Mouse (Mus musculus): ENCODE measurements around the gene Pla2g7.
"Not testable (repeated sequence)": the region's sequence is repeated elsewhere in the genome, so short reads cannot be mapped to it uniquely, and the experiment has no call there.

The Pla2g7 gene

DNA sequence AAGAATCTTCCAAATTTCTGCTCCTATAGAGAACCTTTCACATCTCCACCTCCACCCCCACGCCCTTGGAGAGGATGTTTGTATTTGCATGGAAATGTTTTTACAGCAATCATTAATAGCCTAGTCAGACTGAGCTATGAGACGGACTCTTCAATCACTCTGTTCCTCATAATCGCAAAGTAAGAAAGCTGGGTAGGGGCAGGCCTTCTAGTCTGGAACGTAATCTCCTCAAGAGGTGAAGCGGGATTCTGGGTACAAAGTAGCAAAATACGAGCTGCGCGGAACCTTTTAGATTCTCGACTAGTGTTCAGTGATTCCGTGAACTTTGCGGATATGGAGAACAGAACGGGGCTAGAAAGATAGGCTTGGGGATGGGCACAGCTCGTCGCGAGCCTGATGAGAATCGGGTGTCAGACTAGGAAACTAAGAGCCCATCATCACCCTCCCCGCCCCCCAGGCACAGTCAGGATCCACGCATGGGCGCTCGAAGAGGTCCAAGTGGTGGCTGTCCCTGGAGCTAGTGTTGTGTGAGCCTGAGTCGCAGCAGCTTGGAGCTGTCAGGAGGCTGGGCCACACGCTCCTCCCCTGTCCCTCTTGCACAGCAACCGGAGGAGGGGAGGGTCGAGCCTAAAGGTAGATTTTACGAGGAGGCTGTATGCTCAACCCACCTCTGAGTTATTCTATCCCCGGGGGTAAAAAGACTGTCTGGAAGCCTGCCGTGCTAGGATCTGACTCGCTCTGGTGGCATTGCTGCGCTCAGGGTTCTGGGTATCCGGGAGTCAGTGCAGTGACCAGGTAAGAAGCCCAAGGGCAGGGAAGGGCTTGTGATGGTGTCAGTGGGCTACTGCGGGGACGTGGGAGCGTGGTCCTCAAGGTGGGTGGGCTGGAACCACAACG is at the start of gene Pla2g7:
Gene Pla2g7, plus strand, starts transcription at position 107 of the 897 bp plus-strand sequence.
- peak; percentile 45 to 59 for DNase-seq

DNA sequence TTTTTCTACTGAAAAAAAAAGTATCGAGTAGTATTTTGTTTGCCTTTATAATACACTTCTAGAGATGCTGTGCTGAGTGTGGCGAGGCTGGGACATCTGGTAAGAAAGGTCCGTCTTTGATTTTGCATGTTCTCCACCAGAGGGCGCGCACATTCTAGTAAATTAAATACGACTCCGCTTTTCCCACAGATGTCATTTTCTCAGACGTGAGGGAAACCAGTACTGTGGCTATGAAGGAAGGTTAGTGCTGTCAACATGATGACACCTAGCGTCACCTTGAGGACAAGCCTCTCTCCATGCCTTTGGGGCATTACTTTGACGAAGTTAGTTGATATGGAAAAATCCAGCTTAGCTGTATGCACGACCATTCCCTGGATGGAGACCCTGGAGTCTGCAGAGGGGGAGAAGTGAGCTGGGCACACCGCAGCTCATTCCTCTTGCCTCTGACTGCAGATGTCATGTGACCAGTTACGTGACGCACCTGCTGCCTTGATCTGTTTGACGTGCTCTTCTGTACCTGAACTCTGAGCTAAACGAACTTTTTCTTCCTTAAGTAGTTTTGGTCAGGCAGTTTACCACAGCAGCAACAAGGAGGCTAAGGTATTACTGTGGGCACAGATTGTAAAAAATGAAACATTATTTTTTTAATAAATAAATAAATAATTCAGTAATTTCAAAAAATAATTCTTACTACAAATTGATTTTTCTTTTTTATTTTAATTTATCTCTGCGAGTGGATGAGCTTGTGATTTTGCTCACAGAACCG is 49.1 kb upstream of the Pla2g7 start:
- peak; percentile 26 to 72 for DNase-seq

DNA sequence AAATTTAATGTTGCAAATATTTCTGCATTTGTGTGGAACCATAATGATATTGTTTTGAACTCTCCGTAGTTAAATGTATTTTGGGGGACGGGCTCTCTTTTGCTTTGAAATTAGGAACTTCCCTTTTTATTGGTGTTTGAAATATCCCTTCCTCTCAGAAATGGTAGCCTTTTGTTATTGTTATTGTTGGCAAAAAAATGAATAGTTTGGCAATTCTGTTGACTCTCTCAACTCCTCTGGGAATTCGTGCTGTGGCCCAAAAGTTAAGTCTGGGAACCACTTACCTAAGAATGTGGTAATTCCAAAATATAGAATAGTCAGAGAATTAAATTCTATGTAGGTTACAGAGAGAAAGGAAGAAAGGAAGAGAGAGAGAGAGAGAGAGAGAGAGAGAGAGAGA is 47.7 kb upstream of the Pla2g7 start:
- DNase-seq = no peak

DNA sequence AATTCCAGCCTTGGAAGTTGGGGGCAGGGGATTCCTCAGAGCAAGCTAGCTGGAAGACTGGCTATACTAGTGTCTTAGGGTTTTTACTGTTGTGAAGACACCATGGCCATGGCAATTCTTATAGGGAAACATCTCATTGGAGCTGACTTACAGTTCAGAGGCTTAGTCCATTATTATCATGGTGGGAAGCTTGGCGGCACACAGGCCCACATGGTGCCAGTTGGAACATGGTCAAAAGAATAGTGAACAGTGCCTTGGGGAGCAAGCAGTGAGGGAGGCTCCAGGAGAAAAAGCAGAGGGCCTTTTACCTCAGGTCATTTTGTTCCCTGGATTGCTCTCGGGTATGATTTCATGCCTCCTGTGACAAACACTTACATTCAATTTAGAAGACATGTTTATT is 37.4 kb upstream of the Pla2g7 start:
- DNase-seq = no peak

DNA sequence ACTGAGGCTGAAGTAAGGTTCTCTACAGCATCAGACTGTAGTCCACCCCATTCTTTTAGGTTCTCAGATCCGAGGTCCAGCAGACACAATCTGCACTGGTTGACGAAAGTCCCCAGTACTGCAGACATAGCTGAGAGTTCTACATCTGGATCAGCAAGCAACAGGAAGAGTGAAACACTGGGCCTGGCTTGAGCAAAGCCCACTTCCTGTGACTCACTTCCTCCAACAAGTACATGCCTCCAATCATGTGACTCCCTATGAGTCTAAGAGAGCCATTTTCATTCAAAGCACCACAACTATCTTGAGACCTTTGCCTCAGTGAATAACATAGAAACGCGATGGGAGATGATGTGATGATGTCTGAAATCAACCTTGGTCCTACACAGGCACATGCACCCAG is 36.7 kb upstream of the Pla2g7 start:
- no peak for DNase-seq

DNA sequence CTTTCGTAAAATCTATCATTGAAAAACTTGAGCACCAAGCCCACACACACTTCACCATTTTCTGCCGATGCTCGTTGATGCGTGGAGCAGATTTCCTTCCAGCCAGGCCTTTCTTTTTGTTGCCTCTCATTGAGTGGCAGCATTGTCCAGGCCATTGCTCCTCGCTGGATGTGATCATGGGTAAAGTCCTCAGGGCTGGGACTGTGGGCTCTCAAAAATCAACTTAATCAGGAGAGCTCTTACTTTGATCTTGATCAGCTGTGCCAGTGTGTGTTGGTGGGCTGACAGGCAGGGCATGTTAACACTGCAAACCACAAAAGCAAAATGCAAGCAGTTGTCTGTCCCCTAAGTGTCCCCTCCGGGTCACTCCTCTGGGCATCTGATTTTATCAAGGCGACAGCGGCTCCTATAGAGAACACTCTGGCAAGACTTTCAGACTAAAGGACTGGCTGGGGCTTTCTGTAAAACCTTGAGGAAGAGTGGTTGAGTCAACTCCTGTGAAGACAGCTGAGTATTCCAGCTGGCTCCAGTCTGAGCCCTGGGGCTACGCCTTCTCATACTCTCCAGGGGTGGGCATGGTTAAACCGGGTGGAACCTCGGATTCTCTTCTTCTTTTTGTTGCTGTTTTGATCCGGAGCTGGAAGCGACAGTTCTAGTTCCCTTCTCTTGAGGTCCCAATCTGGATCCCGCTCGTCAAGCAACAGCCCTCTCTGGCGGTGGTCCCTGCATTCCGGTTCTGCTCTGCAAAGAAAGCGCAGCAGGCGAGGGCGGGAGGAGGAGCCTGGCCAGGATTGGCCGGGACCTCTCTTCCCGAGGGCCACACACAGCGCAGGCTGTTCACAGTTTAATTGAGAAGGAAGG is 33.3 kb upstream of the Pla2g7 start:
- peak; percentile 65 to 72 for DNase-seq

DNA sequence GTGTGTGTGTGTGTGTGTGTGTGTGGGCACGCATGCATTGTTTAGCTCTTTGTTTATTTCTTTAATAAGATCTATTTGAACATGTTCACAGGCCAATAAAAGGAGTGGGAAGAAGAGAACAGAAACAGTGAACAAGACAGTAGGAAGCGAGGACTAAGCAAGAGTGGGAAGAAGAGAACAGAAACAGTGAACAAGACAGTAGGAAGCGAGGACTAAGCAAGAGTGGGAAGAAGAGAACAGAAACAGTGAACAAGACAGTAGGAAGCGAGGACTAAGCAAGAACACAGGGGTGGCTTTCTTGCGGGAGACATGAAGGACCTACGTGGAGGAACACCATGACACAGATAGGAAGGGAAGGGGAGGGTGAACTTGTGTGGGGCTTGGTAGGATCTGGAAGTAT is 31.1 kb upstream of the Pla2g7 start:
- DNase-seq = not testable (repeated sequence)

DNA sequence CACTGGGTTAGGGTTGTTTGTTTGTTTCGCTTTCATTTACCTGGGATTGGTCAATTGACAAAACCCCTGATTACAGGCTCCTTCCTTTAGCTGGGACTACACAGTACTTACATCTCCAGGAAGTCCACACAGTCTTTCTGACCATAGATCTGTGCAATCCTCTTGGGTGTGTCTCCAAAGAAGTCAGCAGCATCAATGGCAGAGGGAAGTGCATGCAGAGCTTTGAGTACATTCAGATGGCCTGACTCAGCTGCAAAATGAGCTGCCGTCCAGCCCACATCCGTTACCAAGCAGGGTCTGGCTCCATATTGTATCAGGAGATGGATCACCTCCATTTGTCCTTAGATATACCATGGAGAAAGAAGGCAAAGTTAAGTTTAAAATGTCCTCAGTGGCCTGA is 29.1 kb upstream of the Pla2g7 start:
- DNase-seq = peak in 1 of 2 experiments; percentile 4

DNA sequence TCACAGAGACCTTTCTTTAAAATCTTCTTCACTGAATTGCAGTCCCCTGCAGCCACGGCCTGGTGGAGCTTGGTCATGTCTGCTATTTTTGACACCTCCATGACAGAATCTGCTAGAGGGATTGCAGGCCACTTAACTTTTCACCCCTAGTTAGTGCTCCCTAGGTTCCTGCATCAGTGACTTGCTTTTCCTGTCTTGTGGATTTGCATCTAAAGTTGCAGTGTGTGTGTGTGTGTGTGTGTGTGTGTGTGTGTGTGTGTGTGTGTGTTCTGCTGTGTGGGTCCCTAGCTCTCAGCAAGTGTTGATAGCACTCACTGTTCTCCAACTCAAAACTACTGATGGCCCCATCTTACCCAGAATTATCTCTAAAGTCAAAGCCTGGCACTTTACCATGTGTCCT is 24.4 kb upstream of the Pla2g7 start, which contains the start of gene Ankrd66:
Gene Ankrd66, minus strand, starts transcription at position 101 of the 400 bp plus-strand sequence.
- DNase-seq = no peak

DNA sequence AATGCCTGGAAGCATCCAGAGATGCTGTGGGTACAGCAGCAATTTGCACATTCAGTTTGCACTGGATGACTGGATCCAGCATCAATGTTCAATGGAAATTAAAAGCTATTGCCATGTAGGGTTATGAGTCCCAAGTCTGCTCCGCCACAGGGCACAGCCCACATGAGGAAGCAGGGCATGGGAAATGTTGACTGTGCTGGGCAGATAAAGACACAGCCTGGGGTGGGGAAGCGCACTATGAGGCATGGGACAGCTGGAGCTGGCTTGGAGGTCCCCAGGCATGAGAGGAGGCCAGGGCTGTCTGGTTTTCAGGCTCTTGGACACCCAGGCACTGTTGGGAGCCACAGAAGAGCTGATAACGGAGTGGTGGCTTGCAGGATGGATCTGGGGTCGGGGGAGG is 23.9 kb upstream of the Pla2g7 start:
- DNase-seq = no peak

DNA sequence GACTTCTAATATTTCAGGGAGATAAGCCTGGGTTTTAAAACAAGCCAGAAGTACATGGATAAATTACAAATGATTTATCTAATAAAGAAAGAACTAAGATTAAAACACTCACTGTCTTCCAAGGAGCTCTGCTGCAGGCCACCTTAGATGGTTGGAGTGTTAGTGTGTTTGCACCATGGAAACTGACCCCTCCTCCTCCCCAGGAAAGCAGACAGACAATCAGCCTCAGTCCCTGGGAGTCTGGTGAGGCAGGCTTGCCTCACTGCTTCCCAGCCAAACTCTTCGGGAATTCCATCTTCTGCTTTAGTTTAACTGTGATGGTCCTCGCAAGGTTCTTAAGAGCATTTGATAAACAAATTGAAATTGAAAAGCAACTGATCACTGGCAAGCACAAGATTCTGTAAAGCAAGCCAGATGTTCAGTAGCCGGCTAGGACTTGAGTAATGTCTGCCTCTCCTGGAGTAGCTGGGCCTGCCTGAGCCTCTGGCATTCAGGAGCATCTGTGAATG is 16.7 kb upstream of the Pla2g7 start:
- DNase-seq = no peak

DNA sequence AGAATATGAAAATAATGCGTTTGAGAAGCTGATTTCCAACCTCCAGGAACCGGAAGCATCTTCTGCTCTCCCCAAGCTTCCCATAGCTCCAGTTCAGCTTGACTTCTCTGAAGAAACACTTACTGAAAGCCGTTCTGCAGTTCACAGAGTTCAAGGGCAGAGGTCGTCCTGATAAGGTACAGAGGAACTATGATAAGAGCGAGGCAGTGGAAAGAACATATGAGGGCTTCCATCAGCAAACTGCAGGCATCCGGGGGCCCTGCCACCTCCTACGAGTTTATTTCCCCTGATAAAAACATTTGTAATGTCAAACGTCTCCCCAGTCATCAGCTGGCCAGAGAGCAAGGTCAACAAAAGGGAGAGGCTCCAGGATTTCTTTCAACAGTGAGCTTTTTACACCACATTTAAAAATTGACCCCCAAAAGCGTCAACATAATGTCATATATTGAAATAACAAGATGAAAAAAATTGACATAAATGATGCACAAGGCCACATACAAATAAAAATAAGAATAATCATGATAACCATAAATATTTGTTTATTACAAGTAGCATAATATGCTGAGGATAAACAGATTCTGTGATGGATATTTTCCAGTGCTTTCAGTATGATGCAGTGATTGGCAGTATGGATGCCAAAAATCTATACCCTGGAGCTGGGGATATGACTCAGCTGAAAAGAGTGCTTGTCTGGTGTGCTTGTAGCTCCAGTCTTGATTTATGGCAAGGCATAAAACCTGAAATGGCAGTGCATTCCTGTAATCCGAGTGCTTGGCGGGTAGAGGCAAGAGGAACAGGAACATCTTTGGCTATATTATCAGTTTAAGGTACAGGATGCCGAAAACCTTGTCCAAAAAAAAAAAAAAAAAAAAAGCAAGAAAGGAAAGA is 13.1 kb upstream of the Pla2g7 start:
- no peak for DNase-seq

DNA sequence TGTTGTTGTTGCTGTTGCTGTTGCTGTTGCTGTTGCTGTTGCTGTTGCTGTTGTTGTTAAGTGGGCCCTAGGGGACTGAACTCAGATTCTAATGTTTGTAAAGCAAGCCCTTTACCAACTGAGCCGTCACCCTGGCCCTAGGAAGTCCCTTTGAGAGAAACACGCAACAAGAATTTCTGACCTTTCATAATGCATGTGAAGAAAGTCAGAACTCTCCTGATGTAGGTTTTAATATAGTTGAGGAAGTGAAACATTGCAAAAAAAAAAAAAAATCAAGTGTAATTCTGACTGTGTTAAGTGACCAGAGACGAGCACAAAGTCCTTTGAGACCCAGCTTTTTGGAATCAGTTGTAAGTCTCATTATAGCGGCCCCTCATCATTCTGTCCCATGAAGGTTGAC is 10.8 kb upstream of the Pla2g7 start:
- DNase-seq = no peak

DNA sequence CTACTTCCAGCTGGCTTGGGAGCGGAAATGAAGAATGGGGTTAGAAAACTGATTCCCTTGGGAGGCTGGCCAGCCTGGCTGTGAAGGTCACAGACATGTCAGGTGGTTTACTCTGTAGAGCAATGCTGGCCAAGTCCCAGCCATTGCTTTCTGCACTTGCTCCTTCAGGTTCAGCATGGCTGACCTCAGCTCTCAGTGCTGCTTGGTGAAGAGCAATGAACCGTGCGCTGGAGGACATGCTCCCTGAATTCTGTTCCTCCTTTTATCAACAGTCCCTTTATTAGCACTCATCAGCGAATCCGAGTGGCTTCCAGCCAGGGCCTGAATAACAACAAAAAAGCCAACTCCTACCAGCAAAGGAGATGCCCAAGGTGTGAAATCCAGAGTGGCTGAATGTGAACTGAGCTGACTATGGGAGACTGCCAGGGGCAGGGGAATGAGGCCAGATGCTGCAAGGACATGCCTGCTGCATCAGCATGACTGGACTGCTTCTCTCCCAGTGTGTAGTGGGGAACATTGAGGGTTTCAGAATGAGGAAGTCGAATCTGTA is 10.3 kb upstream of the Pla2g7 start:
- peak; percentile 23 to 41 for DNase-seq

DNA sequence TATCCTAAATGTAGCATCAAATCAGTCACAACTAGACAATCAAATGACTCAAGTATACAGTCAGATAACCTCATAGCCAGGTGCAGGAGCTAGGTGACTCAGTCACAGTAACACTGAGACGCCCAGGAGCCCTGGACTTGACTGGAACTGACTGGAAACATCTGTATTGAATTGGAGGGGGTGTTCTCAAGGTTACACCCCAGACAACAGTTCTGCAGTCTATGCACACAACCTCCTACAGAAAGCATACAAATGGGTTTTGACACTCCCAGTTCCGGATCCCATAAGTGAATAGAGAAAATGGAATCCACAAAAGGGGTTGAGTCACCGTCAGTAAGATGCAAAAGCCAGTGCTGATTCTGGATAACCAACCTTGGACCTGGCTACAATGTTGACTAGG is 9.2 kb upstream of the Pla2g7 start:
- no peak for DNase-seq

DNA sequence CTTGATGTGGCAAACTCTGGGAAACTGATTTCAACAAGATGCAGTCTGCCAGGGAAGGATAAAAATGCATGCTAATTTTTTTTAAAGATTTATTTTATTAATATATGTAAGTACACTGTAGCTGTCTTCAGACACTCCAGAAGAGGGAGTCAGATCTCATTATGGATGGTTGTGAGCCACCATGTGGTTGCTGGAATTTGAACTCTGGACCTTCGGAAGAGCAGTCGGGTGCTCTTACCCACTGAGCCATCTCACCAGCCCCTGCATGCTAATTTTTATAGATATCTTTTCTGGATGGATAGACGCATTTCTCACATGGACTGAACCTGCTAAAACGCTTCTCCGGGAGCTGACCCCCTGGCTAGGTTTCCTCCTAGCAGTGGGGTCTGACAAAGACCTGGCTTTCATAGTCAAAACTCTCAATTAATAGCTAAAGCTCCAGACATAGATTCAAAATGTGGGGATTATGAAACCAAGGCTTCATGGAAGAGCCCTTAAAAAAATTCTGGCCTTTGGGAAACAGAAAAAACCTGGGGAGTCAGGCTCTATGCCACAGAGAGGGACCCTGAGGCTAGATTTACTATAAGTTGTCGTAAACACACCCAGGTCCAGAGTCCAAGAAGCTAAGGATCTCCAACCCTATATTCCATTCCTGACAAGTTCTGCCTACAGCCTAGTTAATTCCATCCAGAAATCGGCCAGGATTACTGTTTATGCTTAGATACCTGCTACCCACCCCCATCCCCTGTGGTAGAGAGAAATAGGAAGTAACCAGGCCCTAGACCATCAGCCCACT is 4.5 kb upstream of the Pla2g7 start:
- DNase-seq = no peak

DNA sequence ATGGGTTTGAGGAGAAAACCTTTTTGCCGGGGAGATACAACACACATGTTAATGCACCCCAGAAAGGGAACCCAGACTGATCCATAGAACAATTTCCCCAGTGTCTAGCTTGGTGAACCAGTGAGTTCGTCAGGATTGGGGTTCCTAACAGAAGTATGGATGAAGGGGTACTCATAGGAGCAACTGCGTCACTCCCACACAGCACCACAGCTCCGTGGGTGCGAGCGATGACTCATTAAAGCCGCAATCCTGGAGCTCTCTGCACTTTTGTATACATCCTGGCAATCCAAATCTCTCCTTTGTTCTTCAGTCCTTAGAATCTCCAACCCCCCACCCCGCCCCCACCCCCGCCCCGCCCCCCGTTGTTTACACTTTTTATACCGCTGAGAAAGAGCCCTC is 306 bp upstream of the Pla2g7 start:
- peak in 1 of 2 experiments; percentile 25 for DNase-seq

DNA sequence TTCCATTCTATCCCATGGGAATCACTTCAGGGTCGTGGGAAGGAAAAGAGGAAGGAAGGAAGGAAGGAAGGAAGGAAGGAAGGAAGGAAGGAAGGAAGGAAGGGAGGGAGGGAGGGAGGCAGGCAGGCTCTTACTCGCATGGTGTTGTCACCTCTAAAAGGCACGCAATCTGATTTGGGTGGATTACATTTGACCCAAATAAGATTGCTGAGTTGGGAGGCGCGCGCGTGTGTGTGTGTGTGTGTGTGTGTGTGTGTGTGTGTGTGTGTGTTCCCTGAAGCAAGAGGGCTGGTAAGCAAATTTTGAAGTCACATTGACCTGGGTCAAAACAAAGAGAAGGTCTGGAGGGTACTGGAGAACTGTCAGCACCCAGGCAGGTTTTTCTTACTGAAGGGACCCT is 1.4 kb downstream of the Pla2g7 start:
- DNase-seq = no peak

DNA sequence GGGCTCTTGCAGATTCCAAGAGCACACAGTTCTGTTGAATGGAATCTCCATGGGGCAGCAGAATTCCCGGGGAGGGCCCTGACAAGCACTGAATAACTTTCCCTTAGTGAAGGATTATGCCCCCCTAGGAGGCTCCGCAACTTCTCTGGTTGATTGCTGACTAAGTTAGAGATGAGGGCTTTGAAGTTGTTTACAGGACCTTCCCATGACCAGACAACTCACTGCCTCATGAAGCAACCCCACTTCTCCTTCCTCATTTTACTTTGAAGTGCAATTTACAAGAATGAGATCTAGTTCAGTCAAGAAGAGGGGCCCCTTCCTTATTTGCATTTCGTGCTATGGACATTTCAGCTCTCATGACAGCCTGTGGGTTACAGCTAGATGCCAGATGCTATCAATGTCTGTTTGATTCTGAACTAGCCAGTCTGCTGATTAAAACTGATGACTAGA is 5.8 kb downstream of the Pla2g7 start:
- peak in 1 of 2 experiments; percentile 8 for DNase-seq

DNA sequence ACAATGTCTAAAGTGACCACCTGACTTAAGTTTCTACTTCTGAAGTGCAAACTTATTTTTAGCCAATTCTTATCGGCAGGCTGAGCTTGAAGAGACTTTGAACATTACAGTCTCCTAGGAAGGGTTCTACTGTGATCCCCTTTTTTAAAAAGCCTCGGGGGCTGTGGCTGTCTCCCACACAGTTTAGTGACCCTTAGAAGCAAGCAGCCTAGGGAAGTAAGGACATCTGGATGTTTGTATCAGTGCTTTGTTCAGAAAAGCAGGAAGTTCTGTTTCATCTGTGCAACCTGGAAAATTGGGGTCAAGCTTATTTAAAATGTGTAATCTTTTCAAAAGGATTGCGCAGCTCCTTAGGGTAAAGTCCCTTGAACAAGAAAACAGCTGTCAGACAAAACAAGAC is 12.6 kb downstream of the Pla2g7 start:
- no peak for DNase-seq

Data from lung, postnatal 4 days (tissue).